Mouse (Mus musculus) 3134 (cell line): ENCODE data around the gene Hnrnph2.

Experiments used
- DNase-seq: peaks from one replicate; pipeline ENCODE4 v3.0.0-alpha.2; 2011; ENCODE audit warnings: low spot score; ENCODE audit not compliant: insufficient read length; ENCODE audit errors: extremely low read depth

Gene Hnrnph2

GRCm38 (mm10) chrX:134612285-134612959, 11.4 kb downstream of the Hnrnph2 start:
- DNase-seq: no peak

- DNase-seq: no peak
Observed at GRCm38 (mm10) chrX:134614306-134614705, 13.3 kb downstream of the Hnrnph2 start.

- DNase-seq: no peak
Observed at GRCm38 (mm10) chrX:134619695-134620094, 18.7 kb downstream of the Hnrnph2 start.

- no peak for DNase-seq
Observed at GRCm38 (mm10) chrX:134620254-134620865, 19.4 kb downstream of the Hnrnph2 start.

- DNase-seq: no peak
Observed at GRCm38 (mm10) chrX:134621685-134622084, 20.7 kb downstream of the Hnrnph2 start.

- DNase-seq: no peak
Observed at GRCm38 (mm10) chrX:134623350-134623749, 22.4 kb downstream of the Hnrnph2 start.

- DNase-seq: no peak
Observed at GRCm38 (mm10) chrX:134628200-134628599, 27.2 kb downstream of the Hnrnph2 start.

GRCm38 (mm10) chrX:134632710-134633109, 31.7 kb downstream of the Hnrnph2 start:
- no peak for DNase-seq

GRCm38 (mm10) chrX:134635111-134635510, 34.1 kb downstream of the Hnrnph2 start:
- DNase-seq: no peak

- DNase-seq: no peak
Observed at GRCm38 (mm10) chrX:134635860-134636259, 34.9 kb downstream of the Hnrnph2 start.

GRCm38 (mm10) chrX:134641000-134641760, 40.2 kb downstream of the Hnrnph2 start:
- DNase-seq: no peak

- no peak for DNase-seq
Observed at GRCm38 (mm10) chrX:134646338-134646737, 45.4 kb downstream of the Hnrnph2 start.

GRCm38 (mm10) chrX:134647421-134647820, 46.4 kb downstream of the Hnrnph2 start:
- no peak for DNase-seq

GRCm38 (mm10) chrX:134648031-134648692, 47.2 kb downstream of the Hnrnph2 start:
- DNase-seq: peak; percentile 19

GRCm38 (mm10) chrX:134652061-134652460, 51.1 kb downstream of the Hnrnph2 start:
- DNase-seq: no peak
